Mouse (Mus musculus) lung, postnatal 0 days (tissue): ENCODE measurements around the gene Sdhaf4.

Source experiments
- CTCF ChIP-seq: IDR thresholded peaks from 2 replicates; pipeline ENCODE4 v1.5.1; 2016; ENCODE audit warnings: antibody characterized with exemption, mild to moderate bottlenecking
- EP300 ChIP-seq: IDR thresholded peaks from 2 replicates; pipeline ENCODE4 v1.6.1; 2016; ENCODE audit warnings: antibody characterized with exemption, mild to moderate bottlenecking, control low read depth

DNA sequence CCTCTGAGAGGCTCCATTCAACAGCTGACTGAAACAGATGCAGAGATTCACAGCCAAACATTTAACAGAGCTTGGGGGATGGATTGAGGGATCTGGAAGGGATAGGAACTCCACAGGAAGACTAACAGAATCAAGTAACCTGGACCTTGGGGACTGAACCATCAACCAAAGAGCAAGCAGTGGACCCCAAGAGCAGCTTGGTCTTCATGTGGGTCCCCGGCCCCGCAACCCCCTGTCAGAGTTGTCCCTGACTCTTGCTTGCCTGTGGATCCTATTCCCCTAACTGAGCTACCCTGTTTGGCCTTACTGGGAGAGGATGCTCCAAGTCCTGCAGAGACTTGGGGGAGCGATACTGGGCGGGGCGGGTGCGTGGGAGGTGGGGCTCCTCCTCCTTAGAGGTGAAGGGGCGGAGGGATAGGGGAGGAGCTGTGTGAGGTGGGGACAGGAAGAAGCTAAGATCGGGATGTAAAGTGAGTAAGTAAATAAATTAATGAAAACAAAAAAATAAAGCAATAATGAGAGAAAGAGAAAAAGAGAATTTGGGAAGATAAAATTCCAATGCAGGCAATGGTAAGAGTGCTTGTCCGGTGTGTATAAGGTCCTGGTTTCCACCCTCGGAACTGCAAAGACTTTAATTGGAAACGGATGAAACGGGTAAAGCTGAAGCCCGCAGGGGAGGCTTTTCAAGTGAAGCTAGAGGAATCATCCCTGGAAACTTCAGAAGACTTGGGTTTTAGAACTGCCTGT, 46.6 kb downstream of the Sdhaf4 start:
- TF ChIP-seq CTCF (no peak), EP300 (no peak)
